Mouse (Mus musculus): ENCODE results near the gene Apob. TPM values are rescaled to one million over a fixed set of nuclear protein-coding genes. Genes with fewer than 3 reads are reported as not detected.

Gene Apob
- polyA plus RNA-seq, 1 experiment: 0.32 TPM

GRCm38 (mm10) chr12:8031595-8032358 lies 54.3 kb downstream of the Apob start:
- Histone ChIP-seq H3K4me1 (ENCODE audit: control insufficient read depth, insufficient read depth, low read length) (no peaks in the 10 kb centered on the region), H3K4me3 (replicated peaks; ENCODE audit: extremely low read depth, low read depth, low read length) (no peak overlapping the region)
- no peak for TF ChIP-seq CTCF (IDR thresholded peaks at IDR 0.05; ENCODE audit: insufficient read depth, low read length)
- TF ChIP-seq POLR2A (IDR thresholded peaks at IDR 0.05; ENCODE audit: borderline replicate concordance, extremely low read depth, low read depth, low read length): no peak
- no peak for DNase-seq
- WGBS: 61% methylated on average over 14 of the region's 14 CpGs

GRCm38 (mm10) chr12:8032359-8032755 lies 54.9 kb downstream of the Apob start:
- TF ChIP-seq POLR2A (IDR thresholded peaks at IDR 0.05; ENCODE audit: borderline replicate concordance, extremely low read depth, low read depth, low read length): no peak
- no peak for TF ChIP-seq CTCF (IDR thresholded peaks at IDR 0.05; ENCODE audit: insufficient read depth, low read length)
- WGBS: 54% methylated on average over 4 of the region's 4 CpGs

GRCm38 (mm10) chr12:8038081-8038730 lies 60.8 kb downstream of the Apob start:
- TF ChIP-seq CTCF (IDR thresholded peaks at IDR 0.05; ENCODE audit: insufficient read depth, low read length) (no peak), POLR2A (IDR thresholded peaks at IDR 0.05; ENCODE audit: borderline replicate concordance, extremely low read depth, low read depth, low read length) (no peak)
- no peaks in the 10 kb centered on the region for H3K4me1 ChIP-seq (ENCODE audit: control insufficient read depth, insufficient read depth, low read length)
- DNase-seq: no peak
- H3K4me3 ChIP-seq (replicated peaks; ENCODE audit: extremely low read depth, low read depth, low read length): no peak overlapping the region
- 77% methylated on average over 3 of the region's 3 CpGs for WGBS

More at GRCm38 (mm10) chr12:8032359-8032755, 54.9 kb downstream of the Apob start:
- no peak for DNase-seq
- H3K4me3 ChIP-seq (replicated peaks; ENCODE audit: extremely low read depth, low read depth, low read length): no peak overlapping the region
- no peaks in the 10 kb centered on the region for H3K4me1 ChIP-seq (ENCODE audit: control insufficient read depth, insufficient read depth, low read length)

- TF ChIP-seq CTCF (IDR thresholded peaks at IDR 0.05; ENCODE audit: insufficient read depth, low read length) (no peak), POLR2A (IDR thresholded peaks at IDR 0.05; ENCODE audit: borderline replicate concordance, extremely low read depth, low read depth, low read length) (no peak)
- WGBS: 46% methylated on average over 7 of the region's 7 CpGs
- Histone ChIP-seq H3K4me1 (ENCODE audit: control insufficient read depth, insufficient read depth, low read length) (no peaks in the 10 kb centered on the region), H3K4me3 (replicated peaks; ENCODE audit: extremely low read depth, low read depth, low read length) (no peak overlapping the region)
- no peak for DNase-seq
Measured at GRCm38 (mm10) chr12:8042626-8043394, 65.4 kb downstream of the Apob start.

GRCm38 (mm10) chr12:8047046-8047445 lies 69.6 kb downstream of the Apob start:
- DNase-seq: no peak
- 85% methylated on average over 2 of the region's 2 CpGs for WGBS
- Histone ChIP-seq H3K4me1 (ENCODE audit: control insufficient read depth, insufficient read depth, low read length) (no peaks in the 10 kb centered on the region), H3K4me3 (replicated peaks; ENCODE audit: extremely low read depth, low read depth, low read length) (no peak overlapping the region)
- TF ChIP-seq POLR2A (IDR thresholded peaks at IDR 0.05; ENCODE audit: borderline replicate concordance, extremely low read depth, low read depth, low read length) (no peak), CTCF (IDR thresholded peaks at IDR 0.05; ENCODE audit: insufficient read depth, low read length) (no peak)

- TF ChIP-seq CTCF (IDR thresholded peaks at IDR 0.05; ENCODE audit: insufficient read depth, low read length): no peak
- TF ChIP-seq POLR2A (IDR thresholded peaks at IDR 0.05; ENCODE audit: borderline replicate concordance, extremely low read depth, low read depth, low read length): no peak
Measured at GRCm38 (mm10) chr12:8047789-8048309, 70.4 kb downstream of the Apob start.

GRCm38 (mm10) chr12:8056001-8056640 lies 78.7 kb downstream of the Apob start:
- TF ChIP-seq POLR2A (IDR thresholded peaks at IDR 0.05; ENCODE audit: borderline replicate concordance, extremely low read depth, low read depth, low read length) (no peak), CTCF (IDR thresholded peaks at IDR 0.05; ENCODE audit: insufficient read depth, low read length) (no peak)
- 65% methylated on average over 8 of the region's 8 CpGs for WGBS
- Histone ChIP-seq H3K4me3 (replicated peaks; ENCODE audit: extremely low read depth, low read depth, low read length) (no peak overlapping the region), H3K4me1 (ENCODE audit: control insufficient read depth, insufficient read depth, low read length) (no peaks in the 10 kb centered on the region)
- no peak for DNase-seq

More at GRCm38 (mm10) chr12:8047789-8048309, 70.4 kb downstream of the Apob start:
- Histone ChIP-seq H3K4me1 (ENCODE audit: control insufficient read depth, insufficient read depth, low read length) (no peaks in the 10 kb centered on the region), H3K4me3 (replicated peaks; ENCODE audit: extremely low read depth, low read depth, low read length) (no peak overlapping the region)
- no peak for DNase-seq
- WGBS: 30% methylated on average over 1 of the region's 1 CpGs

GRCm38 (mm10) chr12:8059576-8059975 lies 82.1 kb downstream of the Apob start:
- Histone ChIP-seq H3K4me1 (ENCODE audit: control insufficient read depth, insufficient read depth, low read length) (no peaks in the 10 kb centered on the region), H3K4me3 (replicated peaks; ENCODE audit: extremely low read depth, low read depth, low read length) (no peak overlapping the region)
- WGBS: 12% methylated on average over 3 of the region's 3 CpGs
- TF ChIP-seq POLR2A (IDR thresholded peaks at IDR 0.05; ENCODE audit: borderline replicate concordance, extremely low read depth, low read depth, low read length): no peak
- TF ChIP-seq CTCF (IDR thresholded peaks at IDR 0.05; ENCODE audit: insufficient read depth, low read length): peak; percentile 93
- peak; percentile 60 for DNase-seq

Data from lung, adult 2 months (tissue).